Mouse (Mus musculus) heart, postnatal 10 days (tissue): Measurements from ENCODE around the gene Slc13a5. TPM values are rescaled to one million over a fixed set of nuclear protein-coding genes. Genes with fewer than 3 reads are reported as not detected.

Source experiments
- DNase-seq, 2 experiments: peaks; one replicate each; pipeline ENCODE4 v3.0.0; 2021
- intact Hi-C: fragments of 180-260 bp; cut with DNase I; formaldehyde crosslinking; loops from one replicate; pipeline ENCODE4 v1.15.1; 2025
- total RNA-seq, 2 experiments: library from RNA; stranded (reverse); gene quantifications; 2 replicates each; pipeline ENCODE4 v1.2.3; 2021

Gene Slc13a5
- total RNA-seq: not detected

GRCm38 (mm10) chr11:72266960-72267560 lies at the start of gene Slc13a5:
Slc13a5 (minus strand) TSS chr11:72267222.
- DNase-seq: peak in 1 of 2 experiments; percentile 8
- intact Hi-C loops: loop anchor here (2.0 kb wide), 1 partner anchor 42 kb away; no protein-coding TSS in a partner anchor

GRCm38 (mm10) chr11:72314151-72314895 lies 47.3 kb upstream of the Slc13a5 start, which contains the start of gene Fbxo39:
Fbxo39 (plus strand) TSS chr11:72314444.
- intact Hi-C loops: no loop called here
- no peak for DNase-seq

- DNase-seq: no peak
- intact Hi-C loops: no loop called here
Observed at GRCm38 (mm10) chr11:72311355-72312001, 44.5 kb upstream of the Slc13a5 start.

GRCm38 (mm10) chr11:72310491-72310890 lies 43.5 kb upstream of the Slc13a5 start:
- intact Hi-C loops: no loop called here

GRCm38 (mm10) chr11:72308982-72309381 lies 42.0 kb upstream of the Slc13a5 start:
- no peak for DNase-seq
- intact Hi-C loops: no loop called here

More at GRCm38 (mm10) chr11:72310491-72310890, 43.5 kb upstream of the Slc13a5 start:
- no peak for DNase-seq

GRCm38 (mm10) chr11:72307461-72307860 lies 40.4 kb upstream of the Slc13a5 start:
- intact Hi-C loops: no loop called here
- no peak for DNase-seq

- intact Hi-C loops: no loop called here
- DNase-seq: peak; percentile 62 to 68
Observed at GRCm38 (mm10) chr11:72302230-72302629, 35.2 kb upstream of the Slc13a5 start.

GRCm38 (mm10) chr11:72301334-72301733 lies 34.3 kb upstream of the Slc13a5 start, which contains the start of gene Xaf1:
Xaf1 (plus strand) TSS chr11:72301629.
- intact Hi-C loops: no loop called here
- DNase-seq: peak; percentile 80 to 82

- no peak for DNase-seq
- intact Hi-C loops: no loop called here
Observed at GRCm38 (mm10) chr11:72293116-72293515, 26.1 kb upstream of the Slc13a5 start.

GRCm38 (mm10) chr11:72287543-72287942 lies 20.5 kb upstream of the Slc13a5 start:
- intact Hi-C loops: no loop called here
- no peak for DNase-seq

GRCm38 (mm10) chr11:72287126-72287525 lies 20.1 kb upstream of the Slc13a5 start:
- intact Hi-C loops: no loop called here

GRCm38 (mm10) chr11:72286651-72287050 lies 19.6 kb upstream of the Slc13a5 start:
- no peak for DNase-seq
- intact Hi-C loops: no loop called here

More at GRCm38 (mm10) chr11:72287126-72287525, 20.1 kb upstream of the Slc13a5 start:
- no peak for DNase-seq

GRCm38 (mm10) chr11:72285971-72286480 lies 19.0 kb upstream of the Slc13a5 start:
- intact Hi-C loops: no loop called here
- DNase-seq: no peak

- intact Hi-C loops: no loop called here
- DNase-seq: no peak
Observed at GRCm38 (mm10) chr11:72284532-72285182, 17.6 kb upstream of the Slc13a5 start.

- intact Hi-C loops: no loop called here
Observed at GRCm38 (mm10) chr11:72283486-72284224, 16.6 kb upstream of the Slc13a5 start.

GRCm38 (mm10) chr11:72281852-72282400 lies 14.9 kb upstream of the Slc13a5 start:
- intact Hi-C loops: no loop called here
- DNase-seq: no peak

More at GRCm38 (mm10) chr11:72283486-72284224, 16.6 kb upstream of the Slc13a5 start:
- no peak for DNase-seq

GRCm38 (mm10) chr11:72281143-72281851 lies 14.3 kb upstream of the Slc13a5 start:
- DNase-seq: no peak
- intact Hi-C loops: no loop called here

- DNase-seq: no peak
- intact Hi-C loops: no loop called here
Observed at GRCm38 (mm10) chr11:72273341-72273740, 6.3 kb upstream of the Slc13a5 start.

- no peak for DNase-seq
- intact Hi-C loops: no loop called here
Observed at GRCm38 (mm10) chr11:72271761-72272160, 4.7 kb upstream of the Slc13a5 start.
